Mouse (Mus musculus): ENCODE results near the gene Mtus2.

DNA sequence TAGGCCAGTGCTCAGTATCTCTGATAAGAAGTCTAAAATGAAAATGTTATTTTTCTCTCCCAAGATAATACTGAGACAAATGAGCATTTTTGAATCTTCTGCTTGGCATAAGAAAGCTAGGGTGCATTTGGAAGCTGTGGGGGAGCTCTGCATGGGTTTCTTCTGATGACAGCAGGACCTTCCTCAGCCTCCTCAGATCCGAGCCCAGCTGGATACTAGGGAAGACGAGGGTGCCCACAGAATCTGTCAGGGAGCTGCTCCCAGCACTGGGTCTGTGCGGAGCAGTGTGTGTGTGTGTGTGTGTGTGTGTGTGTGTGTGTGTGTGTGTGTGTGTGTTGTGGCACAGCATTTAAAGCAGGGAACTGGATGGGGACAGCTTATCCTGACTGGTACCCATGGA lies 130.7 kb downstream of the Mtus2 start:
- TF ChIP-seq CTCF (IDR thresholded peaks at IDR 0.05; ENCODE audit: borderline replicate concordance, insufficient read depth, low read depth, low read length), result no peak
- TF ChIP-seq POLR2A (IDR thresholded peaks at IDR 0.05; ENCODE audit: borderline replicate concordance, insufficient read depth, low read length), result no peak
